In genomic region chr16:96433266-96433665, GRCm38 (mm10) we compare ENCODE assay signal across 33 mouse cellular contexts. TPM values are rescaled to one million over a fixed set of nuclear protein-coding genes. Genes with fewer than 3 reads are reported as not detected.
"Had no signal": no experiment of that assay in that cellular context is flagged by ENCODE, and none has a peak within 500 bp of the region (broad histone marks: within the 10 kb centered on the region; RNA-seq: fewer than 3 reads in every experiment).

No protein-coding gene starts in this region.

- H3K27ac ChIP-seq: heart, adult 2 months; heart, embryonic 10.5 days; heart, embryonic 13.5 days; heart, embryonic 15.5 days; hindbrain, embryonic 10.5 days; hindbrain, embryonic 12.5 days; hindbrain, embryonic 13.5 days; hindbrain, embryonic 14.5 days; hindbrain, embryonic 15.5 days; hindbrain, postnatal 0 days; intestine, embryonic 15.5 days; kidney, embryonic 15.5 days; kidney, postnatal 0 days; layer of hippocampus, adult 2 months had no signal

- H3K36me3 ChIP-seq: heart, embryonic 10.5 days; heart, embryonic 13.5 days; heart, embryonic 15.5 days; hindbrain, embryonic 10.5 days; hindbrain, embryonic 12.5 days; hindbrain, embryonic 13.5 days; hindbrain, embryonic 15.5 days; intestine, embryonic 15.5 days; kidney, embryonic 15.5 days had no signal

- H3K9ac ChIP-seq: heart, embryonic 13.5 days; heart, embryonic 15.5 days; hindbrain, embryonic 12.5 days; hindbrain, embryonic 13.5 days; hindbrain, embryonic 14.5 days; hindbrain, embryonic 15.5 days; intestine, embryonic 15.5 days; kidney, embryonic 15.5 days had no signal

- H3K9me3 ChIP-seq: heart, embryonic 10.5 days; heart, embryonic 13.5 days; heart, embryonic 15.5 days; hindbrain, embryonic 10.5 days; hindbrain, embryonic 12.5 days; hindbrain, embryonic 13.5 days; hindbrain, embryonic 15.5 days; intestine, embryonic 15.5 days; kidney, embryonic 15.5 days had no signal

- DNase-seq: heart, postnatal 10 days; heart, postnatal 14 days; heart, postnatal 36 days; heart, postnatal 4 days; kidney, adult 11 months; kidney, adult 18-20 months; kidney, adult 8-10 months; kidney, adult 9 months; kidney, postnatal 14 days; kidney, postnatal 4 days; layer of hippocampus, adult 9-11 months; layer of hippocampus, postnatal 36 days had no signal

- H3K4me1 ChIP-seq: heart, embryonic 10.5 days; heart, embryonic 13.5 days; heart, embryonic 15.5 days; hindbrain, embryonic 10.5 days; hindbrain, embryonic 12.5 days; hindbrain, embryonic 13.5 days; hindbrain, embryonic 15.5 days; intestine, embryonic 15.5 days; kidney, embryonic 15.5 days had no signal

- H3K4me2 ChIP-seq: heart, embryonic 11.5 days; heart, embryonic 13.5 days; heart, embryonic 15.5 days; hindbrain, embryonic 12.5 days; hindbrain, embryonic 13.5 days; hindbrain, embryonic 14.5 days; hindbrain, embryonic 15.5 days; intestine, embryonic 15.5 days; kidney, embryonic 15.5 days had no signal

- ATAC-seq: hindbrain, embryonic 16.5 days; hindbrain, postnatal 0 days; inflammation-experienced regulatory T-cells, adult 6 months had no signal

- H3K4me3 ChIP-seq: heart, adult 2 months; heart, embryonic 10.5 days; heart, embryonic 13.5 days; heart, embryonic 15.5 days; hindbrain, embryonic 10.5 days; hindbrain, embryonic 12.5 days; hindbrain, embryonic 13.5 days; hindbrain, embryonic 15.5 days; intestine, embryonic 15.5 days; kidney, embryonic 15.5 days; layer of hippocampus, adult 2 months had no signal

- H3K27me3 ChIP-seq: heart, embryonic 15.5 days; hindbrain, embryonic 12.5 days; hindbrain, embryonic 13.5 days; hindbrain, embryonic 15.5 days; intestine, embryonic 15.5 days; kidney, embryonic 15.5 days had no signal

RNA-seq across cellular contexts. Expression of gene Itgb2l, which starts 10.2 kb away (rescaled TPM):
- polyA plus RNA-seq: heart, adult 2 months; heart, embryonic 10.5 days; heart, embryonic 13.5 days; heart, embryonic 14.5 days; heart, embryonic 15.5 days; heart, postnatal 0 days; hindbrain, embryonic 10.5 days; hindbrain, embryonic 11.5 days; hindbrain, embryonic 12.5 days; hindbrain, embryonic 13.5 days; hindbrain, embryonic 14.5 days; hindbrain, postnatal 0 days; inflammation-experienced regulatory T-cells, adult 6 months; kidney, adult 2 months had no signal

RNA-seq across cellular contexts. Expression of gene Pcp4, which starts 34.1 kb away (rescaled TPM):
- polyA plus RNA-seq: heart, postnatal 0 days; inflammation-experienced regulatory T-cells, adult 6 months had no signal
